Mouse (Mus musculus) ES-Bruce4 (cell line): ENCODE data around the gene Cacna2d3. TPM values are rescaled to one million over a fixed set of nuclear protein-coding genes. Genes with fewer than 3 reads are reported as not detected.
A peak's percentile ranks its signal among the peaks of the same experiment; 100 is the strongest.

Experiments used
- H3K27ac ChIP-seq: 2 replicates; pipeline ENCODE4 v1.5.1; 2012; ENCODE audit warnings: low read length, inconsistent platforms; ENCODE audit not compliant: insufficient read depth
- H3K27me3 ChIP-seq: 2 replicates; pipeline ENCODE4 v1.6.1; 2012; ENCODE audit warnings: mild to moderate bottlenecking, low read length, inconsistent platforms; ENCODE audit not compliant: control insufficient read depth, poor library complexity, insufficient read depth, severe bottlenecking
- H3K36me3 ChIP-seq: 2 replicates; pipeline ENCODE4 v1.6.1; 2012; ENCODE audit warnings: inconsistent platforms, mild to moderate bottlenecking, low read length, moderate library complexity; ENCODE audit not compliant: control insufficient read depth, poor library complexity, insufficient read depth, severe bottlenecking
- H3K4me1 ChIP-seq: one replicate; pipeline ENCODE4 v1.8.1; 2011; ENCODE audit warnings: low read length; ENCODE audit not compliant: control insufficient read depth, insufficient read depth
- H3K4me3 ChIP-seq: 2 replicates; pipeline ENCODE4 v1.5.1; 2011; ENCODE audit warnings: low read depth, mild to moderate bottlenecking, low read length
- H3K9ac ChIP-seq: 2 replicates; pipeline ENCODE4 v1.6.1; 2012; ENCODE audit warnings: low read depth, mild to moderate bottlenecking, inconsistent platforms; ENCODE audit not compliant: poor library complexity, severe bottlenecking
- H3K9me3 ChIP-seq: replicated peaks from 2 replicates; pipeline ENCODE4 v1.6.1; 2012; ENCODE audit warnings: mild to moderate bottlenecking, low read length, inconsistent platforms; ENCODE audit not compliant: control insufficient read depth, poor library complexity, insufficient read depth, severe bottlenecking
- CTCF ChIP-seq: IDR thresholded peaks from one replicate; pipeline ENCODE4 v1.8.1; 2011; ENCODE audit warnings: low read depth, low read length
- EP300 ChIP-seq: IDR thresholded peaks from 2 replicates; pipeline ENCODE4 v1.6.1; 2011; ENCODE audit warnings: low read depth, low read length; ENCODE audit not compliant: insufficient read depth
- POLR2A ChIP-seq: IDR thresholded peaks from one replicate; pipeline ENCODE4 v1.8.1; 2011; ENCODE audit warnings: low read length; ENCODE audit not compliant: insufficient read depth
- polyA plus RNA-seq: library from polyadenylated mRNA; stranded (reverse); fragments of >200 nt; gene quantifications from 2 replicates; pipeline ENCODE4 v1.2.4, GENCODE M21; 2011; ENCODE audit warnings: low read depth; ENCODE audit not compliant: missing spikeins, insufficient read depth, insufficient read length

Cacna2d3 gene
- polyA plus RNA-seq, 1 experiment: not detected

DNA sequence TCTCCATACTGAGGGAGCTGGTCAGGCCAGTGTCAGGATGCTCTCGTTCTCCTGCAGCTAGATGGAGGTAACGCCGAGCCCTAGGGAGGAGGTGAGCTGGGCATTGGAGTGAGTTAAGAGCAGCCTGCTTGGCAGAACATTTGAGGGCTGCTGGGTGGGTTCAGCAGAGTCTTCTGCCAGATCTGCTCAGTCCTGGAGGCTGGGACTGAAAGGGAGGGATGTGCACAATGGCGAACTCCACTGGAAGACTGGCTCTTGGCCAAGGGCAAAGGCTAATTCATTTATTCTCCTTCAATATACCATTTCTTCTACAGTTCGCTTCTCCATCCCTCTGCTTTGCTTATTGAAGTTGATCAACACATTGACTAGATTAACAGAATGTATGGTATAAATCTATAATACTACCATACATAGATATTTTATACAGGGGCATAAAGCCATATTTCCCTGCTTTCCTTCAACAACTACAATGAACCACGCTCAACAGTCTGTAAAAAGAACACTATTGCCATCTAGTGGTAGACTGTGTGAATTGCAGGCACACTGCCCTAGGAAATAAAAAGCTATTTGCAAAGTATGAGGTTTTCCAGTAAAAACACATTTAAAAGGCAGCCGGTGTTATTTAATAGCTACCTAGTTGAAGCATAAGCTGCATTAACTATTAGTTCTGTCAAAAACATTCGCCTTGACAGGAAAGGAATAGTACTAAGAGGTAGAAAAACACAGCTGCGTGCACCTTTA lies 611.1 kb downstream of the Cacna2d3 start:
- Histone ChIP-seq H3K9me3 (no peaks in the 10 kb centered on the region), H3K9ac (no peak overlapping the region), H3K36me3 (no peaks in the 10 kb centered on the region), H3K27ac (no peak overlapping the region), H3K4me3 (no peak overlapping the region), H3K4me1 (no peaks in the 10 kb centered on the region), H3K27me3 (no peaks in the 10 kb centered on the region)
- TF ChIP-seq CTCF (peak; percentile 19), POLR2A (no peak), EP300 (no peak)

DNA sequence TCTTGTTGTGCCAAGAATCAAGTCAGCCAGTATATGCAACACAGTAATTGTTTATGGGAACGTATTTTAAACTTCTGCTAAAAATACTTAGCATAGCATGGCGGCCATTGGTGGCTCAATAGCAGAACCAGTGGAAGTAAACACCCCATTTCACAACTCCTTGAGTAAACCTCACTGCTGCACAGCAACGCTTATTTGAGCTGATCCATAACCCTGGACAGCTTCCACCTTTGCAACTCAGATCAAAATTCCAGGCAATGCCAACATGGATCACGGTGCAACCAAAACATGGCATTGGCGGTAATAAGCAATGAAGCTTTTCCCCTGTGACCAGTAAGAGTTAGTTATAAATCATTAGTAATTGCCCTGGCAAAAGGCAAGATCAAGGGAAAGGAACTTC lies 614.2 kb downstream of the Cacna2d3 start:
- Histone ChIP-seq H3K27ac (no peak overlapping the region), H3K4me1 (no peaks in the 10 kb centered on the region), H3K9me3 (no peaks in the 10 kb centered on the region), H3K36me3 (no peaks in the 10 kb centered on the region), H3K27me3 (no peaks in the 10 kb centered on the region), H3K9ac (no peak overlapping the region), H3K4me3 (no peak overlapping the region)
- TF ChIP-seq EP300 (no peak), POLR2A (no peak), CTCF (no peak)

DNA sequence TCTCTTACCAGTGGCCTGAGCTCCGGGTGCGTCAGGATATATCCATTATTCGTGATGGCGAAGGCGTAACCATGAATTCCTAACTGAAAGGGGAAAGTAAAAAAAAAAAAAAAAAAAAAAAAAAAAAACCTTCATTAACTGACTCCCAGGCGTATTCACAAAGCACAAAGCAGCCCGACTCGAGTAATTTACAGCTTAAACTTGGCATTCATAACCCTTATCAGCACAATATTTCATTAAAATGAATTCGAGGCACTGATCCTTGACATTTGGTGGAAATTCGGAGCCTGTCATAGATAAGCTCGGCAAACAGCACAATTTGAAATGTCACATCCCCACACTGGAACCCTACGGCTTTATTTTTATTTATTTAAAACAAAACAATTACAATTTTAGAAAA lies 623.9 kb downstream of the Cacna2d3 start:
- H3K27ac ChIP-seq: no peak overlapping the region
- no peaks in the 10 kb centered on the region for H3K36me3 ChIP-seq
- no peak overlapping the region for H3K4me3 ChIP-seq
- TF ChIP-seq CTCF: no peak
- TF ChIP-seq EP300: no peak
- no peak for TF ChIP-seq POLR2A
- no peaks in the 10 kb centered on the region for H3K9me3 ChIP-seq
- H3K27me3 ChIP-seq: no peaks in the 10 kb centered on the region
- no peak overlapping the region for H3K9ac ChIP-seq
- H3K4me1 ChIP-seq: no peaks in the 10 kb centered on the region

DNA sequence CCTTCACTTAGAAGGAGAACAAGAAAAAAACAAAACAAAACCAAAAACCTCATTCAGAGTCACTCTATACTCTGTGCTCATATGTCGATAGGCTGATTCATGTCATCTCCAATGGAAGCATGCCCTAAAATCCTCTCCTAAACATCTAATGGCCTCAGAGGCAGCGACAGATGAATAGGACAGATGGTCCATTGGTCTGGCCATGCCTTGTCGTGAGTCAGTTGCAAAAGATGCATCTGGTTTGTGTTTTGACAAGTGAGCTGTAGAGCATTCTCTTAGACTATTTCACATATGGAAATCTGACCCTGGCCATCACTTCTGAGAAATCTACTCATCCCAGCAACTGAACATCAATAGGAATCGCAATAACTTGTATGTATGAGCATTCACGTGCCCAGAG lies 626.2 kb downstream of the Cacna2d3 start:
- H3K36me3 ChIP-seq: no peaks in the 10 kb centered on the region
- H3K27me3 ChIP-seq: no peaks in the 10 kb centered on the region
- no peaks in the 10 kb centered on the region for H3K9me3 ChIP-seq
- H3K9ac ChIP-seq: no peak overlapping the region
- TF ChIP-seq EP300: no peak
- no peak for TF ChIP-seq CTCF
- TF ChIP-seq POLR2A: no peak
- H3K4me1 ChIP-seq: no peaks in the 10 kb centered on the region
- no peak overlapping the region for H3K27ac ChIP-seq
- no peak overlapping the region for H3K4me3 ChIP-seq

DNA sequence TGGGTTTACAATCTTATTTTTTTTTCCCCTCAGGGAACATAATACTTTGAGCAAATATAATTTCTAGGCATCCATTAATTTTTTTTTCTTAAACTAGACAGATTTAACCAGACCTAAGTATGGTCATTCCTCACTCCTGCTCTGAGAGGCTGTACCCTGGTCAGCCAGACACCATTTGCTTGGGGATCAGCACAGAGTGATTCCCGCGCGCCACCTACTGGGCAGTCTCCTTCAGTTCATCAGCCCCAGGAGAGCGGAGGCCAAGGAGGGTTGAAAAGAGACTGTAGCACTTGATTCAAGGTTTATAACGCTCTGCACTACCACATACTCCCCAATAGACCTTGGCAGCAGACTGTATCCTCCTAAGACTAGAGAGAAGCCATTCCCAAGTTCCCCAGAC lies 631.6 kb downstream of the Cacna2d3 start:
- Histone ChIP-seq H3K4me3 (no peak overlapping the region), H3K36me3 (no peaks in the 10 kb centered on the region), H3K9me3 (no peaks in the 10 kb centered on the region), H3K27ac (no peak overlapping the region), H3K27me3 (no peaks in the 10 kb centered on the region), H3K9ac (no peak overlapping the region), H3K4me1 (no peaks in the 10 kb centered on the region)
- TF ChIP-seq EP300 (no peak), POLR2A (no peak), CTCF (peak; percentile 87)

DNA sequence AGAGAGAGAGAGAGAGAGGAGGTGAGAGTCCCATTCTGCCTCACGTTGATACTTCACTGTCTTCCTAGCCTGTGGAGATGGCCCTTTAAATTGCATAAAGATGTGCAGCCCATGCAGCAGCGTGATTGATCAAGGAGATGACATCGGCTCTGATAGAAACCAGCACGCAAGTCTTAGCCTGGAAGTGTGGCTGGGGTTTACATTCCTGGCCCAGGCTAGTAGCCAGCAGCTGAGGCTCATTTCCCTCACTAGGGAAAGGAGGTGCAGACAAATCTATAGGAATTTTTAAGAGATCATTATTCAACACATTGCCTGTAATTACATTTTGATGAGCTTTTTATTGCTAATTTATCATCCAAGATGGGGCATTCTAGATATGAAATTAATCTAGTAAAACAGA lies 635.1 kb downstream of the Cacna2d3 start:
- Histone ChIP-seq H3K4me1 (no peaks in the 10 kb centered on the region), H3K27ac (no peak overlapping the region), H3K9ac (no peak overlapping the region), H3K36me3 (no peaks in the 10 kb centered on the region), H3K27me3 (no peaks in the 10 kb centered on the region), H3K4me3 (no peak overlapping the region), H3K9me3 (no peaks in the 10 kb centered on the region)
- TF ChIP-seq EP300 (no peak), CTCF (no peak), POLR2A (no peak)
